Mouse (Mus musculus) forebrain, embryonic 12.5 days (tissue): ENCODE measurements around the gene Slc5a2. TPM values are rescaled to one million over a fixed set of nuclear protein-coding genes. Genes with fewer than 3 reads are reported as not detected.

Experiments used
- microRNA-seq: library from miRNA; unstranded; fragments of <30 nt; microRNA quantifications from one replicate; pipeline ENCODE4, GENCODE M21; 2017
- polyA plus RNA-seq: library from polyadenylated mRNA; unstranded; fragments of >200 nt; fragmentation: Nextera tagmentation; extraction: Ambion mirVana; gene quantifications from 2 replicates; pipeline ENCODE4 v1.2.1, GENCODE M21; 2016

Slc5a2 gene
- polyA plus RNA-seq, 1 experiment from 2014 or later = not detected

Small RNA genes lying within 50 kb of the gene (microRNA-seq; reads per million reads assigned to microRNA genes)
- gene Mir3103 = not detected

Other genes starting within 250 kb of the Slc5a2 start
- gene Itgam, start 203.0 kb upstream of the Slc5a2 start, polyA plus RNA-seq = 0.54 TPM in 2 replicates
- gene Gm49368, start 203.0 kb upstream of the Slc5a2 start, polyA plus RNA-seq = not detected in 2 replicates
- gene Itgax, start 136.1 kb upstream of the Slc5a2 start, polyA plus RNA-seq = 0.23 TPM in 1 of 2 replicates, not detected in the other
- gene Itgad, start 111.3 kb upstream of the Slc5a2 start, polyA plus RNA-seq = not detected in 2 replicates
- 0.29 TPM in 1 of 2 replicates, not detected in the other for gene Cox6a2, start 59.3 kb upstream of the Slc5a2 start, polyA plus RNA-seq
- gene Armc5, start 28.3 kb upstream of the Slc5a2 start, polyA plus RNA-seq = 14.0 and 15.4 TPM in 2 replicates
- gene 9130023H24Rik, start 27.6 kb upstream of the Slc5a2 start, polyA plus RNA-seq = 11.7 and 12.0 TPM in 2 replicates
- gene Tgfb1i1, start 18.8 kb upstream of the Slc5a2 start, polyA plus RNA-seq = 24.0 and 27.7 TPM in 2 replicates
- 17.3 and 19.1 TPM in 2 replicates for gene BC017158, start 32.5 kb downstream of the Slc5a2 start, polyA plus RNA-seq
- 7.4 and 8.0 TPM in 2 replicates for gene Rgs10, start 153.1 kb downstream of the Slc5a2 start, polyA plus RNA-seq
- gene Tial1, start 196.1 kb downstream of the Slc5a2 start, polyA plus RNA-seq = 39.5 and 39.9 TPM in 2 replicates